Mouse (Mus musculus) spleen, postnatal 10 days (tissue): ENCODE results near the gene Ankra2.
A peak's percentile ranks its signal among the peaks of the same experiment; 100 is the strongest.

Experiments used
- DNase-seq, 2 experiments: peaks; one replicate each; pipeline ENCODE4 v3.0.0; 2021 to 2022; ENCODE audit warnings: low spot score in 2 of 2

Ankra2 gene

GRCm38 (mm10) chr13:98262636-98263457 is at the start of gene Ankra2, which contains the start of gene Utp15:
TSS of gene Ankra2 (plus strand) at chr13:98263074.
TSS of gene Utp15 (minus strand) at chr13:98263041.
- DNase-seq: peak; percentile 95 to 99

GRCm38 (mm10) chr13:98222848-98223247 is 40.0 kb upstream of the Ankra2 start:
- DNase-seq: peak in 1 of 2 experiments; percentile 30

- DNase-seq: no peak
These were observed 36.6 kb upstream of the Ankra2 start for GRCm38 (mm10) chr13:98226225-98226624.

- no peak for DNase-seq
These were observed 32.4 kb upstream of the Ankra2 start for GRCm38 (mm10) chr13:98230511-98230910.

GRCm38 (mm10) chr13:98235451-98235850 is 27.4 kb upstream of the Ankra2 start:
- no peak for DNase-seq

GRCm38 (mm10) chr13:98239978-98240641 is 22.8 kb upstream of the Ankra2 start:
- DNase-seq: peak; percentile 33 to 71

GRCm38 (mm10) chr13:98241531-98242282 is 21.2 kb upstream of the Ankra2 start:
- no peak for DNase-seq

- no peak for DNase-seq
These were observed 18.1 kb upstream of the Ankra2 start for GRCm38 (mm10) chr13:98244571-98245350.

- DNase-seq: no peak
These were observed 17.5 kb upstream of the Ankra2 start for GRCm38 (mm10) chr13:98245386-98245785.

GRCm38 (mm10) chr13:98249594-98249993 is 13.3 kb upstream of the Ankra2 start:
- DNase-seq: no peak

GRCm38 (mm10) chr13:98254921-98255320 is 8.0 kb upstream of the Ankra2 start:
- DNase-seq: no peak

- no peak for DNase-seq
These were observed 649 bp downstream of the Ankra2 start for GRCm38 (mm10) chr13:98263458-98263987.

- DNase-seq: no peak
These were observed 1.2 kb downstream of the Ankra2 start for GRCm38 (mm10) chr13:98264111-98264510.

- DNase-seq: no peak
These were observed 11.1 kb downstream of the Ankra2 start for GRCm38 (mm10) chr13:98274023-98274422.

- DNase-seq: no peak
These were observed 12.8 kb downstream of the Ankra2 start for GRCm38 (mm10) chr13:98275646-98276045.

GRCm38 (mm10) chr13:98276253-98276652 is 13.4 kb downstream of the Ankra2 start:
- DNase-seq: no peak

GRCm38 (mm10) chr13:98277501-98277900 is 14.6 kb downstream of the Ankra2 start:
- no peak for DNase-seq

- DNase-seq: no peak
These were observed 16.8 kb downstream of the Ankra2 start, which contains the start of gene Gm21976 for GRCm38 (mm10) chr13:98279686-98280085. TSS of gene Gm21976 (plus strand) at chr13:98279887.

- DNase-seq: no peak
These were observed 18.2 kb downstream of the Ankra2 start for GRCm38 (mm10) chr13:98280990-98281650.

GRCm38 (mm10) chr13:98290719-98291118 is 27.8 kb downstream of the Ankra2 start:
- no peak for DNase-seq

GRCm38 (mm10) chr13:98291712-98292111 is 28.8 kb downstream of the Ankra2 start:
- DNase-seq: no peak
